Mouse (Mus musculus) ES-Bruce4 (cell line): ENCODE measurements at regions not wholly inside any gene's neighbourhood (a gene's known extent, or its start where the extent isn't known, plus 50 kb on each side); places are given as distances from the start of the nearest gene placed in this dataset.

Experiments used
- CTCF ChIP-seq: IDR thresholded peaks from one replicate; pipeline ENCODE4 v1.8.1; 2011; ENCODE audit warnings: low read depth, low read length
- EP300 ChIP-seq: IDR thresholded peaks from 2 replicates; pipeline ENCODE4 v1.6.1; 2011; ENCODE audit warnings: low read depth, low read length; ENCODE audit not compliant: insufficient read depth
- POLR2A ChIP-seq: IDR thresholded peaks from one replicate; pipeline ENCODE4 v1.8.1; 2011; ENCODE audit warnings: low read length; ENCODE audit not compliant: insufficient read depth

GRCm38 (mm10) chr10:92225818-92226217 lies 496.4 kb downstream of the Nedd1 start:
- TF ChIP-seq CTCF (no peak), POLR2A (no peak), EP300 (no peak)
